Mouse (Mus musculus) thymus, postnatal 14 days (tissue): Measurements from ENCODE around the gene Klri1.
"Not testable (repeated sequence)": the region's sequence is repeated elsewhere in the genome, so short reads cannot be mapped to it uniquely, and the experiment has no call there.

ENCODE experiments used
- DNase-seq: peaks from one replicate; pipeline ENCODE4 v3.0.0; 2021

The Klri1 gene

GRCm38 (mm10) chr6:129717032-129717431 lies at the start of gene Klri1:
Gene Klri1, minus strand, starts transcription at chr6:129717132.
- DNase-seq = no peak

- no peak for DNase-seq
Observed at GRCm38 (mm10) chr6:129747654-129748032, 30.7 kb upstream of the Klri1 start.

- DNase-seq = no peak
Observed at GRCm38 (mm10) chr6:129747016-129747653, 30.2 kb upstream of the Klri1 start.

- no peak for DNase-seq
Observed at GRCm38 (mm10) chr6:129746151-129746550, 29.2 kb upstream of the Klri1 start.

- DNase-seq = no peak
Observed at GRCm38 (mm10) chr6:129740069-129740721, 23.3 kb upstream of the Klri1 start, which contains the start of gene Klri2. Gene Klri2, minus strand, starts transcription at chr6:129740484.

GRCm38 (mm10) chr6:129736414-129736813 lies 19.5 kb upstream of the Klri1 start:
- DNase-seq = no peak

- DNase-seq = no peak
Observed at GRCm38 (mm10) chr6:129727237-129727636, 10.3 kb upstream of the Klri1 start.

- no peak for DNase-seq
Observed at GRCm38 (mm10) chr6:129721390-129721789, 4.5 kb upstream of the Klri1 start.

- DNase-seq = no peak
Observed at GRCm38 (mm10) chr6:129720487-129720886, 3.6 kb upstream of the Klri1 start.

GRCm38 (mm10) chr6:129713566-129713965 lies 3.4 kb downstream of the Klri1 start:
- no peak for DNase-seq

- not testable (repeated sequence) for DNase-seq
Observed at GRCm38 (mm10) chr6:129691436-129691835, 25.5 kb downstream of the Klri1 start.

GRCm38 (mm10) chr6:129680379-129680778 lies 36.6 kb downstream of the Klri1 start:
- peak; percentile 9 for DNase-seq

- DNase-seq = no peak
Observed at GRCm38 (mm10) chr6:129678873-129679272, 38.1 kb downstream of the Klri1 start, which contains the start of gene Klrc1. Gene Klrc1, minus strand, starts transcription at chr6:129678973.

GRCm38 (mm10) chr6:129661301-129661700 lies 55.6 kb downstream of the Klri1 start:
- DNase-seq = not testable (repeated sequence)

- DNase-seq = not testable (repeated sequence)
Observed at GRCm38 (mm10) chr6:129660589-129660988, 56.3 kb downstream of the Klri1 start, which contains the start of gene Klrc2. Gene Klrc2, minus strand, starts transcription at chr6:129660689.
